Comparison of ENCODE assay signal across 16 mouse cellular contexts in the genomic region with DNA sequence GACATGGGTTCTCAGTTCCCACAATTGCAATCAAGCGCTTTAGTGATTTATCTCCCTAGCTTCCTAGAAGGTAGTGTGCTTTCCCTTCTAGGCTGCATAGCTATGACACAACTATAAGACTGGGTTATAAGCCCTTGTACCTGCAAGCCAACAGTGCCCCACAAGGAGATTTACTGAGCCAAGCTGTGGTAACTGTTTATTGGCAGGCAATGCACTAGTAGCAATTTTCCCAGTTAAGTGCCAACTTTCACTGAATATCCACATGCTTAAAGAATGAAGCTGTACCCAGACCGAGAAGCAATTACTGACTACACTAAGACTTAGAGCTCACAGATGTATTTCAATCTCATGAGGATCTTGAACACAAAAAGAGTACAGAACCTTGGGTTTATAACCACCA. TPM values are rescaled to one million over a fixed set of nuclear protein-coding genes. Genes with fewer than 3 reads are reported as not detected.
DNase-seq lines count a peak whose midpoint lies in the region; ATAC-seq lines count a peak whose summit lies in the region.
"Had no signal": no experiment of that assay in that cellular context is flagged by ENCODE, and none has a peak within 500 bp of the region (broad histone marks: within the 10 kb centered on the region; RNA-seq: fewer than 3 reads in every experiment).

No protein-coding gene starts in this region.

- WGBS in hindbrain, embryonic 16.5 days: 74% methylated on average over 2 of the region's 2 CpGs
- 97% methylated on average over 2 of the region's 2 CpGs for WGBS in hindbrain, embryonic 10.5 days

- no peak overlapping the region for H3K9ac ChIP-seq in hindbrain, embryonic 16.5 days (ENCODE audit: low read depth, low read length)
- H3K9ac ChIP-seq: heart, embryonic 12.5 days; liver, embryonic 13.5 days had no signal

- peak; percentile 19; the same call in 1 of the 2 replicates for ATAC-seq in hindbrain, embryonic 16.5 days
- ATAC-seq: intestine, embryonic 16.5 days; lung, postnatal 0 days had no signal

- H3K36me3 ChIP-seq in hindbrain, embryonic 16.5 days (ENCODE audit: control insufficient read depth, insufficient read depth, low read length): no peaks in the 10 kb centered on the region
- H3K36me3 ChIP-seq in hindbrain, embryonic 10.5 days: peaks cover 17% of the 10 kb centered on the region; the same call in 1 of the 2 replicates
- H3K36me3 ChIP-seq: heart, embryonic 12.5 days; liver, embryonic 13.5 days had no signal

- DNase-seq in cerebellum, adult 11-12 months: peak; percentile 36
- DNase-seq in cerebellum, adult 11 months: no peak
- no peak for DNase-seq in hindbrain, embryonic 10.5 days (ENCODE audit: low spot score)
- peak; percentile 51 for DNase-seq in Muller cell, postnatal 12 days (ENCODE audit: inconsistent ontology term)
- peak; percentile 69 for DNase-seq in cerebellum, adult 9-10 months
- DNase-seq in right cerebral cortex, postnatal 14 days: no peak
- no peak for DNase-seq in heart, adult 11 months
- DNase-seq: gastrocnemius, postnatal 36 days; kidney, postnatal 25 days; liver, embryonic 13.5 days; spleen, adult 18-20 months had no signal

- no peaks in the 10 kb centered on the region for H3K27me3 ChIP-seq in hindbrain, embryonic 16.5 days (replicated peaks; ENCODE audit: control insufficient read depth, insufficient read depth, low read length)
- no peaks in the 10 kb centered on the region for H3K27me3 ChIP-seq in hindbrain, embryonic 10.5 days (ENCODE audit: insufficient read depth, poor library complexity, severe bottlenecking)
- H3K27me3 ChIP-seq: heart, embryonic 12.5 days; liver, embryonic 13.5 days; megakaryocyte, embryonic 14.5 days had no signal

- H3K4me1 ChIP-seq in hindbrain, embryonic 16.5 days (ENCODE audit: control insufficient read depth, insufficient read depth, low read depth, low read length): peaks cover 4% of the 10 kb centered on the region
- peaks cover 3% of the 10 kb centered on the region for H3K4me1 ChIP-seq in hindbrain, embryonic 10.5 days (replicated peaks)

- no peaks in the 10 kb centered on the region for H3K9me3 ChIP-seq in hindbrain, embryonic 16.5 days (ENCODE audit: control insufficient read depth, low read length)
- no peaks in the 10 kb centered on the region for H3K9me3 ChIP-seq in hindbrain, embryonic 10.5 days
- H3K9me3 ChIP-seq: heart, embryonic 12.5 days; liver, embryonic 13.5 days; megakaryocyte, embryonic 14.5 days had no signal

- H3K27ac ChIP-seq in hindbrain, embryonic 16.5 days (ENCODE audit: low read depth, low read length): no peak overlapping the region
- no peak overlapping the region for H3K27ac ChIP-seq in hindbrain, embryonic 10.5 days
- H3K27ac ChIP-seq: liver, embryonic 13.5 days had no signal

- H3K4me2 ChIP-seq in hindbrain, embryonic 16.5 days (ENCODE audit: low read length): no peak overlapping the region
- H3K4me2 ChIP-seq: heart, embryonic 12.5 days; liver, embryonic 13.5 days had no signal

- no peak overlapping the region for H3K4me3 ChIP-seq in hindbrain, embryonic 16.5 days (ENCODE audit: low read length)
- H3K4me3 ChIP-seq in hindbrain, embryonic 10.5 days: no peak overlapping the region
- H3K4me3 ChIP-seq: heart, embryonic 12.5 days; liver, embryonic 13.5 days; megakaryocyte, embryonic 14.5 days had no signal

RNA-seq across cellular contexts. Expression of gene Brd4, which starts 20.9 kb away (rescaled TPM):
- 72.9 and 92.7 TPM in 2 replicates for polyA plus RNA-seq in hindbrain, embryonic 16.5 days (2015; fragmentation: Nextera tagmentation; extraction: Ambion mirVana)
- 113 and 134 TPM in 2 replicates for polyA plus RNA-seq in hindbrain, embryonic 10.5 days (2016; fragmentation: Nextera tagmentation; extraction: Ambion mirVana)

RNA-seq across cellular contexts. Expression of gene Akap8, which starts 57.4 kb away (rescaled TPM):
- 84.7 and 99.9 TPM in 2 replicates for polyA plus RNA-seq in hindbrain, embryonic 16.5 days (2015; fragmentation: Nextera tagmentation; extraction: Ambion mirVana)
- 114 and 133 TPM in 2 replicates for polyA plus RNA-seq in hindbrain, embryonic 10.5 days (2016; fragmentation: Nextera tagmentation; extraction: Ambion mirVana)

Comparison
In these comparisons a context has a peak if more than half of its experiments do, and no peak if none do; other contexts are left out.
1. DNase-seq: peak in cerebellum, adult 11-12 months (single experiment), Muller cell, postnatal 12 days (single experiment) and cerebellum, adult 9-10 months (single experiment); none in cerebellum, adult 11 months (single experiment), hindbrain, embryonic 10.5 days (single experiment), right cerebral cortex, postnatal 14 days (single experiment) and heart, adult 11 months (single experiment).